Mouse (Mus musculus): Measurements from ENCODE around the gene Gfy.

Gene Gfy

GRCm38 (mm10) chr7:45128624-45129246, 50.6 kb downstream of the Gfy start, which contains the start of gene Rpl13a:
Gene Rpl13a, minus strand, starts transcription at chr7:45128761.
- in situ Hi-C loops (cut with MboI, MseI) = no loop called here

DNA sequence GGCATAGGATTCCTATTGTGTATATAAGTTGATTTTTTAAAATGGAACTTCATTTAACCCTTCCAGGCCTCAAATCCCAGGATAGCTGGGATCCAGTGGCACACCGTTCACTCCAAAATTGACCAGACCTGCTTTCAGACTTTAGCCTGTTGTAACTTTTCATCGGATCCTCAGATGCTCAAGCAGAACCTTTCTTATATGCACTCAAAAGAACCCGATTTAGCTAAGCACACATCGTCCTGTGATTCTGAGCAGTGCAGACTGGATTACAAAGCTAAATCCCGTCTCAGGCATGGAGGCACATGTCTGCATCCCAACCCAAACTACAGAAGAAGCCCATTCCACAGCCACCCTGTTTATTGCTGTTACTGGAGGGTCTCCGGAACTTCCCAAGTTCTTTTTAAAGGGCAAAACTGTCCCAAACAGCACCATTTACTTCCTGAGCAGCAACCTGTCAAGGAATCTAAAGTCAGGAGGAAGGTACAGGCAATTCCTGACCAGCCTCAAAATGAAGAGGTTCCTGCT, 51.6 kb downstream of the Gfy start:
- in situ Hi-C loops (cut with MboI, MseI) = no loop called here

GRCm38 (mm10) chr7:45126844-45127699, 52.3 kb downstream of the Gfy start:
- in situ Hi-C loops (cut with MboI, MseI) = no loop called here

All from T-helper 17 cell (primary cell).